Mouse (Mus musculus) gastrocnemius, adult 18-20 months (tissue): ENCODE measurements at regions not wholly inside any gene's neighbourhood (a gene's known extent, or its start where the extent isn't known, plus 50 kb on each side); places are given as distances from the start of the nearest gene placed in this dataset.

Experiments
- DNase-seq: peaks from one replicate; pipeline ENCODE4 v3.0.0; 2021; ENCODE audit warnings: low spot score

DNA sequence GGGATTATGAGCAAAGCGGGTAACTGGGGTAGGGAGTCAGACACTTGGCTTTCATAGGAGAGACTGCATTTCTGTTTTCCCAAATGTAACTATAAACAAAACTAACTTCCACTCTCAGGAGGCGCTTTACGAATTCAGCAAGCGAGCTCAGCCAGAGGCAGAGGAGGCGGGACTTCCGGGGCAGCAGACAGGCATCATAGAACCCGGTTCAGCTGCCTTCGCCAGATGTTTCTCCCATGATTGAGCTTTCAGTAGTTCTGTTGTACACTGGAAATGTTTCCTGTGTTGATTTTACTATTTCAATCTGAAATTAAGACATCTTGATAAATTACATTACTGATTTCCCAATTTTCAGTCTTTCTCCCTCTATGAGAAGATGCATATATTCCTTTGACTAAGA lies 92.9 kb downstream of the Zfp365 start:
- no peak for DNase-seq

- no peak for DNase-seq
Observed at GRCm38 (mm10) chr10:67813901-67814300, 98.6 kb downstream of the Zfp365 start.

GRCm38 (mm10) chr10:67805131-67805530 lies 107.3 kb downstream of the Zfp365 start:
- DNase-seq, result peak; percentile 4

DNA sequence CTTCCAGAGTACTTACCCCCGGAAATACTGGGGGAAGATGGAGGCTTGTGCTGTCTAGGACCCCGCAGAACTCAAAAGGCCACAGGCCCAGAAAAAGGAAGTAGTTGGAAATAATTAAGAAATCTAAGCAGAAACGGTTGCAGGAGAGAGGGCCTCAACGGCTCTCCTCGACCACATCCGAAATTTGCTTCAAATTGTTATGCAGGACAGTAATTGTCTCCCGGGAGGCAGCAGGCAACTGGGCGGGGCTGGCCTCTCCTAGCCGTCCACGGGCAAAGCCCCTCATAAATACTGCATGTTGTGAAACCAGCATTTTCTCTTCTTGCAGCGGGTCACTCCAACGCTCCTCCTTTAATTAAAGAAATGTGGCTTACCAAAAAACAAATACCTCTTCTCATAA lies 107.8 kb downstream of the Zfp365 start:
- peak; percentile 6 for DNase-seq

DNA sequence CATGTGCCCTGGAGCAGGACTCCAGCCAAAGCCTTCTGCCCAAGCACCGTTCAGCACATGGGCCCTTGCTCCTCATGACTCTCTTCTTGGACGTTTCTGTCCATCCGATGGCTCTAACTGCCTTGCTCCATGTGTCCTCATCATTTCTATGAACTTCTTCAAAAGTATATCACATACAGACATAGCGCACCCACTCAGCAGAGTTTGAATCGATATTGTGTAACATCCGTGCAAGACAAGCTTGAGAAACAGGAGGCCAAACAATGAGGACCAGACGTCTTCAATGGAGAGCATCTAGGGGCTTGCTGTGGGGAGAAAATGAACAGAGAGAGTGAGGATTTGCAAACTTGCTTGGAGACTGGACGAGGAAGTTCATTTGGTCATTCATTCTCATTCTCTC lies 110.3 kb downstream of the Zfp365 start:
- DNase-seq, result no peak

GRCm38 (mm10) chr10:67801619-67802018 lies 110.8 kb downstream of the Zfp365 start:
- no peak for DNase-seq

DNA sequence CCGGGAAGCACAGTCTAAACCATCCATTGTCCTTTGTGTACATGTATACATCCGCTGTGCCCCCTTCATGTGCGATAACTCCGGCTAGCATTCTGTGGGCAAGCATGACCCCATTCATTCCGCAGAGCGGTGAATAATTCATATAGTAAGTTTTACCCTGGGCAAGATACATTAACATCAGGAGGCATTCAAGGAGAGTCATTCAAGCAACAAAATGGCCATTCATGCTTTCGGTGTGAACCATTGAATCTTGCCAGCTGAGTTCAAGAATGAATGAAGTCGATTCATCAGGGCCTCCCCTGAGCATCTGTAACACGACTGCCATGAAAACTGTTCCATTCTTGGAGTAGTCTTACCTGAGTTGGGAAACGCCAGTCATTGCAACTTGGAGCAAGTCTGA lies 113.5 kb downstream of the Zfp365 start:
- no peak for DNase-seq

DNA sequence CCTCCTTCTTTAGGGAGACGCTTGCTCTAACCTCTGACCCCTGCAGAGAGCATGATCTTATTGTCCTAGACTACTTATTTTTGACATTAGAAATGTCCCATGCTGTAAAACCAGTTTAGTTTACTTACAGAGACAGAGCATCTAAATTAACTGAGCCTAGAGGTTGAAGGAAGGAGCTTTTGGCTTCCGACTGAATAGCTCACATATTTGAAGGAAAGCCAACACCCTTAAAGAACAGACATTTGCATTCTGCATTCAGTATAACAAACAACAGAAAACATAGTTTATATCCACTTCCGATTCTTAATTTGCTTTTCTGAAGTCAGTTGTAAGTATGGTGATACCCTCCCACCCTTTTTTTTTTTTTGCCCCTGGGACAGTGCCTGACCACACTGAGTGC lies 119.3 kb downstream of the Zfp365 start:
- no peak for DNase-seq

GRCm38 (mm10) chr10:67789651-67790050 lies 122.8 kb downstream of the Zfp365 start:
- DNase-seq, result no peak

GRCm38 (mm10) chr10:67788116-67788515 lies 124.3 kb downstream of the Zfp365 start:
- DNase-seq, result peak; percentile 16

DNA sequence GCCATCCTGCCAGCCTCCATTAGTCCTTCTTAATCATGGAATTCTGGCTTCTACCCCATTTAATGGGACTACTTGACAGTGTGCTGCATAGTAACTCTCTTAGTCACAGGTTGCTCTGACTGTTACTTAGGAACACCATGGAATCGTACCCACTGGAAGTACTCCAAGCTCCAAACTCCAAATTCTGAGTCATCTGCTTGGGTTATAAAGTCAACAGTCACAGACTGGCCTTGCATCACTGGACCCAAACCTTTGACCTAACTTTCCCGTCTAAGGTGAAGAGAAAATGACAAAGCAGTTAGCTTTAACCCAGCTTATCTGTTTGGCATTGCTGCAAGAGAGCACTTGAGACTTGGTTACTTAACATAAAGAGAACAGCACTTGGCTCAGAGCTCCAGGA lies 126.9 kb downstream of the Zfp365 start:
- DNase-seq, result peak; percentile 76

DNA sequence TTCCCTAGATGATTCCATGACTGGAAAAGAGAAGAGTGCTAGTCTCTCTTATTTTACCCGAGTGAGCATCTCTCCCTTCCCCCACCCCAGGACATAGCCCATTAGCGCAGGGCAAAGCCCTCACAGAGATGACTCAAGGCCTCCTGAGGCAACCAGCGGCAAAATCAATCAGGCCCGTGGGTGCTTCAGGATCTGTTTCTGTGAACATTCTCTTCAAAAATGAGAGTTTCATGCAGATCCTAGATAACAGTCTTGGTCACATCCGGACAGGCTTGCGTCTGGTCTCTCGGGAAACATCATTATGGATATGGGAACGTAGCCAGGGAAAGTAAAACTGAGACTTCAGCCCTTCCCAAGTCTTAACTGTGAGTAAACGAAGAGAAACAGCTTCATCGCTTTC lies 134.1 kb downstream of the Zfp365 start:
- peak; percentile 22 for DNase-seq

DNA sequence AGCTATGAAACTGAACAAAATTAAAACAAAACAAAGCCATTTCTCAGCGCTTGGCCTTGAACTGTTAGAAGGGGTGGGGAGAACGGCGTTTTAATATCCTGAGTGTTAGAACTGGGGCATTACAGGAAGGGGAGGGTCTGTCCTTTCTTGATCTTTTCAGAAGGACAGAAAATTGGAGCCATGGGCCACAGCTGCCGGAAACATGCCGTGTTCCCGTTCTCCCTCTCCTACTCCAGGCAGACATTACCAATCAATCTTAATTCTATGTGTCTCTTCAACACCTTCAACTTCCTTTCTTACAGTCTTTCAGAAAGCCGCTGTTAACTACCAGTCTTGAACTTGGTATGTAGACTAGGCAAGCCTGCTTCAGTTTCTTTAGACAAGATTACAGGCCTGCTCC lies 134.7 kb downstream of the Zfp365 start:
- no peak for DNase-seq

GRCm38 (mm10) chr10:67776851-67777250 lies 135.6 kb downstream of the Zfp365 start:
- peak; percentile 38 for DNase-seq

- no peak for DNase-seq
Observed at GRCm38 (mm10) chr10:67771796-67772195, 140.7 kb downstream of the Zfp365 start.

DNA sequence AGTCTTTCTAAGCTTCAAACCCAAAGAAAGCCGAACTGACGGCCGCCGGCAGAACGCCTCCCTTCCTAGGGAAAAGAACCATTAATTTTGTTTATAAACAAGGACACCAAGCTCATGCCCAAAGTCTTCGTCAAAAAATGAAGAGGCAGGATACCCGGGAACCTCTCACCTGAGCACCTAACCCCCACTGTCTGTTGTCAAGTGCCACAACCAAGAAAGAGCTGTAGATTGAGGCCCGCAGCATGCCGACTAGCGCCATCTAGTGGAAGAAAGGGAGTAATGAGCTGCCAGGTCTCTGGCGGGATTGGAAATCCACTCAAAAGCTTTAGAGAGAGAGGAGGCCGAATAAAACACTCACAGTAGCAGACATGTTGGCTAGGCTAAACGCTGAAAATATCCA lies 146.4 kb downstream of the Zfp365 start:
- DNase-seq, result peak; percentile 58

DNA sequence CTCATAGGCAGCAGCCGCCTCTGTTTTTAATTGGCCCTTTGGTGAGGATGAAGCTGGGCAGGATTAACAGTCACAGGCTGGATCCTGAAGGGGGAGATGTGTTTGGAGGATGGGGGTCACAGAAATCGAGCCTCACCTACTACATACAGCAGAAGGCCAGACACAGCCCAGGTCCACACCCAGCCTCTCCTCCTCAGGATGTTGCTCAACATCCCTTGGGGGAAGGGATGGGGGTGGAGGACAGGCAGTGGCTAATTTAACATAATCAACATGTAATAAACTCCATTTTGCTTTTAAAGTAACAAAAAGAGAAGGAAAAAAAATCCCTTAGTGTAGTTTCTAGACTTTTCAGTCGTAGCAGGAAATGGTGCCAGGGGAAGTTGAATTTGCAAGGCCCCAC lies 152.0 kb downstream of the Zfp365 start:
- DNase-seq, result peak; percentile 62

GRCm38 (mm10) chr10:67748121-67748520 lies 164.3 kb downstream of the Zfp365 start:
- no peak for DNase-seq

GRCm38 (mm10) chr10:67747461-67747860 lies 165.0 kb downstream of the Zfp365 start:
- no peak for DNase-seq

DNA sequence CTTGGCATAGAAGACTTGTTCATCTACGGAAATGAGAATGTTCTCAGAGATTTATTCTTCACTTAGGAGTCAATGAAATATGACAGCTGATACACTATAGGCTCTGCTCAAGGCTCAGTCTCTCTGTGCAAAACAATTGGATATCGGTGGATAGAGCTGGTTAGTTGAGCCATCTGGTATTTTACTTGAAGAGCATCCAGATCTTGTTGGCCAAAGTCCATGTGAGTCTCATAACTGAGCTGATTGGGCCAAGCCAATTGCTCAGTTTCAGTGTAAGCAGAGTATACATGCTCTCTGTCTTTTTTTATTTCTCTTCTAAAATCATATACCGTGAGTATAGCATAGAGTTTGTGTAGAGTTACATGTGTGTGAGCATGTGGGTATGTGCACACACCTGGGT lies 166.3 kb downstream of the Zfp365 start:
- DNase-seq, result no peak

- no peak for DNase-seq
Observed at GRCm38 (mm10) chr10:67743561-67743960, 168.9 kb downstream of the Zfp365 start.

- no peak for DNase-seq
Observed at GRCm38 (mm10) chr10:67742824-67743223, 169.6 kb downstream of the Zfp365 start.

DNA sequence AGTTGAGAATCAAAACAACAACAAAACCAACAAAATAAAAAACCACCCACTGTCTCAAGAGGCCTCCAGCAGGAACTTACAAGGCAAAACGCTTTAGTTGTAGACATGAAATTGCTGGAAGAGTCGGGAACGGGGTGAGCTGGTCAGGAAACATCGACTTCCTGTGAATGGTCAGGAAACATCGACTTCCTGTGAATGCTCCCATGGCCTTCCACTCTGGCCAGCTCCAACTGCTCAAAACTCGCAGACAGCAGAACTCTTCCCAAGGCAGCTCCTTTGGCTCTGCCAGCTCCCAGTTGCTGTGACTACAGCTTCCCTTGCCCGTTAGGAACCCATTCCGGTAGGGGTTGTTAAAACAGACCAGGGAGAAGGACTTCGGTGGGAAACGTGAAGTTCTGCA lies 170.2 kb downstream of the Zfp365 start:
- no peak for DNase-seq

GRCm38 (mm10) chr10:67739199-67739598 lies 173.3 kb downstream of the Zfp365 start:
- no peak for DNase-seq

DNA sequence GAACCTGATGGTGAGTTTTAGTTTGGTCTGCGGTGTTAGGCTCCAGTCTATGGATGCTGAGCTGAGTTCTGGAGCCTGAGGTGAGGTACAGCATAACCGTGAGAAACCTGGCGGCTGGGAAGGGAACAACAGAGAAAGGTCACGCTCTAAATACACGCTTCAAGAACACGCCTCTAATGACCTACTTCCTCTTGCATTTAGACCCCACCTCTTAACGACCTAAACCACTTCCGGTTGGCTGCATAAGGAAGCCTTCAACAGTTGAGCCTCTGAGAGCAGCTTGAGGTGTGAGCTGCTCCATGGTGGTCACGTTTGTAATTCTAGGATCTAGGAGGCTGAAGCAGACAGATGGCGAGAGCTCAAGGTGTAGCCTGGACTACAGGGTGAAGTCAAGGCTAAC lies 175.8 kb downstream of the Zfp365 start:
- DNase-seq, result no peak
